Mouse (Mus musculus) C2C12 (cell line): ENCODE data around the gene Arglu1. TPM values are rescaled to one million over a fixed set of nuclear protein-coding genes. Genes with fewer than 3 reads are reported as not detected.

ENCODE experiments used
- H3K27me3 ChIP-seq: one replicate; pipeline ENCODE4 v1.6.1; 2011; ENCODE audit not compliant: control insufficient read depth, insufficient read depth, insufficient read length
- H3K36me3 ChIP-seq: one replicate; pipeline ENCODE4 v1.6.1; 2011; ENCODE audit not compliant: control insufficient read depth, insufficient read depth
- H3K4me3 ChIP-seq: one replicate; pipeline ENCODE4 v1.5.1; 2011; ENCODE audit warnings: mild to moderate bottlenecking, control low read depth; ENCODE audit not compliant: poor library complexity, insufficient read depth, severe bottlenecking
- H3K79me2 ChIP-seq: one replicate; pipeline ENCODE4 v1.6.1; 2011; ENCODE audit not compliant: control insufficient read depth, insufficient read depth
- H3K79me3 ChIP-seq: one replicate; pipeline ENCODE4 v1.6.1; 2011; ENCODE audit warnings: low read depth, control low read depth
- H3ac ChIP-seq: one replicate; pipeline ENCODE3; 2011; ENCODE audit warnings: low read depth; ENCODE audit not compliant: control insufficient read depth, insufficient read length
- CEBPB ChIP-seq: IDR thresholded peaks from one replicate; pipeline ENCODE4 v1.6.1; 2011; ENCODE audit warnings: low read depth, mild to moderate bottlenecking, control low read depth, moderate library complexity
- CTCF ChIP-seq: IDR thresholded peaks from one replicate; pipeline ENCODE4 v1.5.1; 2011; ENCODE audit not compliant: control insufficient read depth, insufficient read depth, insufficient read length
- FOSL1 ChIP-seq: IDR thresholded peaks from one replicate; pipeline ENCODE4 v1.8.0; 2011; ENCODE audit warnings: mild to moderate bottlenecking, low read length; ENCODE audit not compliant: poor library complexity, insufficient read depth, severe bottlenecking
- MAX ChIP-seq: IDR thresholded peaks from one replicate; pipeline ENCODE4 v1.6.1; 2011; ENCODE audit warnings: mild to moderate bottlenecking, control low read depth
- MYOD1 ChIP-seq: IDR thresholded peaks from one replicate; pipeline ENCODE4 v1.6.1; 2011; ENCODE audit warnings: low read depth; ENCODE audit not compliant: control insufficient read depth, insufficient read length
- MYOG ChIP-seq: IDR thresholded peaks from one replicate; pipeline ENCODE4 v1.6.1; 2011; ENCODE audit not compliant: control insufficient read depth, insufficient read length; ENCODE audit errors: extremely low read depth
- USF1 ChIP-seq: IDR thresholded peaks from one replicate; pipeline ENCODE4 v1.6.1; 2011; ENCODE audit warnings: low read depth, mild to moderate bottlenecking, control low read depth, moderate library complexity
- polyA plus RNA-seq: library from polyadenylated mRNA; unstranded; fragments of >200 nt; fragmentation: generic; extraction: Trizol; gene quantifications from one replicate; pipeline ENCODE4 v1.2.1, GENCODE M21; 2012; ENCODE audit warnings: missing spikeins

Gene Arglu1
- polyA plus RNA-seq, 1 experiment, result 20.9 TPM

- peaks cover 57% of the 10 kb centered on the region for H3K36me3 ChIP-seq
- no peak for TF ChIP-seq USF1
- TF ChIP-seq MYOG, result no peak
- no peak for TF ChIP-seq FOSL1
- no peak for TF ChIP-seq MYOD1
- no peak for TF ChIP-seq CTCF
- no peak for TF ChIP-seq CEBPB
- no peak for TF ChIP-seq MAX
- H3K27me3 ChIP-seq, result no peaks in the 10 kb centered on the region
- H3K79me3 ChIP-seq, result peaks cover 93% of the 10 kb centered on the region
- peaks cover 100% of the 10 kb centered on the region for H3K79me2 ChIP-seq
- no peak overlapping the region for H3K4me3 ChIP-seq
- no peak overlapping the region for H3ac ChIP-seq
Measured at GRCm38 (mm10) chr8:8685517-8685916, 4.8 kb downstream of the Arglu1 start.

DNA sequence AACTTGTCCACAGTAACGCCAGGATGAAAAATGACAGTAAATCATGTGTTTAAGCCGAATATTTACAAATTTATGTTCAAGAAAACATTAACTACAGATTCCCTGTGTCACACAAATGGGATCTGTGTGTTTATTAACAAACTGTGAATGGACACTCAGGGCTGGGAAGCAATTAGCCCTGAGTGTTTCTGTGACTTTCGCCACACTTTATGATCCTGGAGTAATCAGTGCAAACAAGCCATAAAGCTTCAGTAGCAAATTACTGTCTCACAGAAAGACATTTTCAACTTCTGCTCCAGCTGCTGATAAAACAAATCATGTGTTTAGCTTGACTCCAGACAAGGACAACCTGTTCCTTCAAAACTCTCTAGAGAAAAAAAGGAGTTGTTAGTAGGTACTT lies 7.6 kb downstream of the Arglu1 start:
- peaks cover 98% of the 10 kb centered on the region for H3K79me3 ChIP-seq
- no peak overlapping the region for H3K4me3 ChIP-seq
- H3ac ChIP-seq, result no peak overlapping the region
- no peaks in the 10 kb centered on the region for H3K27me3 ChIP-seq
- TF ChIP-seq USF1 (no peak), CTCF (no peak), MAX (no peak), CEBPB (no peak), MYOG (no peak), FOSL1 (no peak), MYOD1 (no peak)
- H3K79me2 ChIP-seq, result peaks cover 100% of the 10 kb centered on the region
- H3K36me3 ChIP-seq, result peaks cover 86% of the 10 kb centered on the region

- Histone ChIP-seq H3ac (no peak overlapping the region), H3K4me3 (no peak overlapping the region), H3K79me2 (peaks cover 100% of the 10 kb centered on the region), H3K79me3 (peaks cover 97% of the 10 kb centered on the region), H3K36me3 (peaks cover 99% of the 10 kb centered on the region), H3K27me3 (no peaks in the 10 kb centered on the region)
- TF ChIP-seq MYOG (no peak), MYOD1 (no peak), USF1 (no peak), CTCF (no peak), CEBPB (no peak), MAX (no peak), FOSL1 (no peak)
Measured at GRCm38 (mm10) chr8:8678236-8678635, 12.1 kb downstream of the Arglu1 start.

- Histone ChIP-seq H3K79me2 (peaks cover 100% of the 10 kb centered on the region), H3ac (no peak overlapping the region), H3K36me3 (peaks cover 98% of the 10 kb centered on the region), H3K4me3 (no peak overlapping the region), H3K27me3 (no peaks in the 10 kb centered on the region), H3K79me3 (peaks cover 95% of the 10 kb centered on the region)
- no peak for TF ChIP-seq USF1
- no peak for TF ChIP-seq MYOD1
- TF ChIP-seq MYOG, result no peak
- TF ChIP-seq MAX, result no peak
- TF ChIP-seq CEBPB, result no peak
Measured at GRCm38 (mm10) chr8:8674864-8675263, 15.5 kb downstream of the Arglu1 start.

- H3K79me3 ChIP-seq, result peaks cover 45% of the 10 kb centered on the region
- TF ChIP-seq CTCF (peak; percentile 63), CEBPB (no peak)
- no peaks in the 10 kb centered on the region for H3K27me3 ChIP-seq
- peak overlapping the region; percentile 45 for H3ac ChIP-seq
- H3K79me2 ChIP-seq, result peaks cover 73% of the 10 kb centered on the region
- H3K4me3 ChIP-seq, result peak overlapping the region; percentile 84
- H3K36me3 ChIP-seq, result peaks cover 35% of the 10 kb centered on the region
Measured at GRCm38 (mm10) chr8:8661759-8662138, 28.6 kb downstream of the Arglu1 start.

GRCm38 (mm10) chr8:8661103-8661758 lies 29.1 kb downstream of the Arglu1 start, which contains the start of gene Efnb2:
Efnb2 (minus strand) TSS chr8:8661242.
- peak within 1 kb of the TSS; percentile 94 for H3ac ChIP-seq
- peaks cover 35% of the 10 kb centered on the region for H3K36me3 ChIP-seq
- TF ChIP-seq MYOD1 (no peak), CTCF (peak; percentile 34), MYOG (no peak)
- H3K27me3 ChIP-seq, result no peaks in the 10 kb centered on the region
- H3K79me3 ChIP-seq, result peaks cover 49% of the 10 kb centered on the region
- H3K79me2 ChIP-seq, result peaks cover 73% of the 10 kb centered on the region
- peak within 1 kb of the TSS; percentile 84 for H3K4me3 ChIP-seq
